Mouse (Mus musculus) heart, adult 2 months (tissue): ENCODE measurements around the gene Gm21905.

Experiments
- CTCF ChIP-seq: fragments of 200-600 bp; IDR thresholded peaks from 2 replicates; pipeline ENCODE4 v1.8.1; 2022; ENCODE audit warnings: antibody characterized with exemption, mild to moderate bottlenecking, moderate library complexity
- EP300 ChIP-seq: fragments of 200-500 bp; IDR thresholded peaks from 2 replicates; pipeline ENCODE4 v1.6.1; 2011; ENCODE audit warnings: low read depth, low read length, control low read depth; ENCODE audit not compliant: insufficient read depth
- POLR2A ChIP-seq: fragments of 200-500 bp; IDR thresholded peaks from 2 replicates; pipeline ENCODE4 v1.6.1; 2011; ENCODE audit warnings: mild to moderate bottlenecking, low read depth, low read length, control low read depth; ENCODE audit not compliant: insufficient read depth

DNA sequence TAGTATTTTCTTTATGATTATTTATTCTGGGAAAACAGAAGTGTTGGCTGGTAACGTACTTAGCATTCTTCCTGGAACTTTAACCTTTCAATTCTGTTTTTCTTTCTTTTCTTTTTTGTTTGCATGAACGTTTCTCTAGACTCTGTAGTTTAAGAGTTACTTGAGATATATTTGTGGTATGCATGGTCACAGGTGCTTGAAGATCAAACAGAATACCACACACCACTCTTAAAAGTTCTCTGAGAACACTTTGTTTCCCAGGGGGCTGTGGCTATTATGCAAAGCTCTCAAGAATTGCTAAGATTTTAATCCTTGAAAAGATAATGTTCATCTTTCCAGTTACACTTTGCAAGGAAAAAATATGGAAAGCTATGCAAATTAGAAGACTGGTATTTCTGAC, 41.7 kb downstream of the Gm21905 start:
- TF ChIP-seq CTCF = no peak
- no peak for TF ChIP-seq POLR2A
- TF ChIP-seq EP300 = no peak
